Mouse (Mus musculus): ENCODE results near the gene Hnf4a.

The Hnf4a gene

DNA sequence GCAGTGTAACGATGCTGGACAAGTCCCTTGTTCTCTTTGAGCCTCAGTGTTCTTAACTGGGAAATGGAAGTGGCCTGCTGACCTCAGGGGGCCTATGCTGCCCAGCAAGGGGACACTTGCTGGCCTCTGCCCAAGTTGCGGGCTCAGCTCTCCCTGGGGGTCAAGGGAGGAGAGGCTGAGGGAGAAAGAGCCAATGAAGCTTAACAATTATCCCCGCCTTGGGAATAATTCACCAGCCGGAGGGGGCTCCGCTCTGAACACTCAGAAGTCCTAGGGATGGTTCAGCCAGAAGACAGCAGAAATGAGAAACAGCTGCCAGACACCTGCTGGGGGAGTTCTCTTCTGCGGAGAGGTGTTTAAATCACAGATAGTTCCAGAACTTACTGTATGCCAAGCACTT, 43.2 kb downstream of the Hnf4a start:
- DNase-seq (ENCODE audit: low spot score) = no peak

DNA sequence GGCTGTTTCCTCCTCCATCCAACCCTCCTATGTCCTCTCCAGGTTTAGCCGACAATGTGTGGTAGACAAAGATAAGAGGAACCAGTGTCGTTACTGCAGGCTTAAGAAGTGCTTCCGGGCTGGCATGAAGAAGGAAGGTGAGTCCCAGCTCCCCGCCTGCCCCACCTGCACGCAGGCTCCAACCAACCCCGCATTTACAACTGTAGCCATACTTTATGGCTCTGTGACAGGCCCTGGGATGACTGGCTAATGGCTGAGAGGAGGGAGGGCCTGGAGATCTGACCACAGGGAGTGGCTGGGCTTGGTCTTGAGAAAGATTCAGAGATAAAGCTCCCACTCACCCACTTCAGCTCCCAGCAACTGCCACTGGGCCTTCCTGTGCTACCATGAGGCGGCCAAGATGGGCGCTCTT, 45.9 kb downstream of the Hnf4a start:
- DNase-seq (ENCODE audit: low spot score) = no peak

DNA sequence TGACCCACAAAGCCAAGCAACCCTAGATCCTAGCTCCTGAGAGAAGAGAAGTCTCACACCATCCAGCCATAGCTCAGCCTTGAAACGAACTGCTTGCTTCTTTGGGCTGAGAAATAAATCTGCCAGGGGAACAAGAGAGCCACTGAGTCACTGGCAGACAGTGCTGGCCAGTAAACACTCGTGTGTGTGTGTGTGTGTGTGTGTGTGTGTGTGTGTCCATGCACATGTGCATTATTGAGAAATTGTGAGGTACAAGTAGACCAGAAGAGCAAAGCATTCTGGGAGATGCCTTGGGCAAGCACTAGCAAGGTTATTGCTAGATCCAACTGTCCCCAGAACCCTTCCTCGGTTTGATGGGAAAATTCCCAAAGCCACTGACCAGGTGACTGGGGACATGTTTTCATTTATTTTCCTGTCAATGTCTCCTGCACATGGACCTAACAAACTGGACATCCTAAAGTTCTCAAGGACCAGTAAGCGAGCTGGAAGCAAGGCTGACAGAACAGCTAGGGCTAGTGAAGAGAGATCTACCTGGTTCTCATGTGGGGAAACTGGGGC, 47.9 kb downstream of the Hnf4a start:
- no peak for DNase-seq (ENCODE audit: low spot score)

DNA sequence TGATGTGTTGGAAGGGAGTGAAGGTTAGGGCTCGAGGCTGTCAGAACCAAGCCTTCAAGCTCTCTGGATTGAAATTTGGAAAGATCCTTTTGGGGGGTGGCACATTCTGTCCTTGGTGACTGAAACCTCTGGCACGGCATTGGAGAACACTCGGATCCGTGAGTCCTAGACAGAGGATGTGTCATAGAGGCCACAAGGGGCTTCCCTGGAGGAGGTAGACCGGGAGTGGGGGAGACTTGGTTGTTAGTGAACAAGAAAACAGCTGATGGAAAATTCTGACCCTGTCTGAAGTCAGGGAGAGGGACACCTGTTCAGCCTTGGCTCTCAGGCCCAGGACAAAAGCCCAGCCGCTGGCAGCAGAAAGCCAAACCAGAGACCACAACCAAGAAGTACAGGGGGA, 48.4 kb downstream of the Hnf4a start:
- no peak for DNase-seq (ENCODE audit: low spot score)

DNA sequence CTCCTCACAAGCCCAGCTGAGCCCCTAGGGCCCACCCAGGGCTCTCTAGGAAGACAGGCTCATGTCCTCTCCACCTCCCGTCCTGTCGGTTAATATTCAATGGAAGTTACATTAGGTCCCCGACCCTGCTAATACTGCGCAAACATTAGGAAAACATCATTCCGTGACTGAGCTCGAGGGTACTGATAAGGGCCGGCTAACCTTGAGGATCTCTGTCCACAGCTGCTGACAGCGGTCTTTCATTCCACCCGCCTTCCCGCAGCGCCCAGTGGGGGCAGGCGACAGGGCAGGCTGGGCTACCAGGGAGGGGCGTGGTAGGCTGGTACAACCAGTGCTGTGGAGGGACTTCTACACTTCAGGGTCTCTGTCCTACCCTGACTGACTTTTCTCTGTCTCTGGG, 48.8 kb downstream of the Hnf4a start:
- no peak for DNase-seq (ENCODE audit: low spot score)

DNA sequence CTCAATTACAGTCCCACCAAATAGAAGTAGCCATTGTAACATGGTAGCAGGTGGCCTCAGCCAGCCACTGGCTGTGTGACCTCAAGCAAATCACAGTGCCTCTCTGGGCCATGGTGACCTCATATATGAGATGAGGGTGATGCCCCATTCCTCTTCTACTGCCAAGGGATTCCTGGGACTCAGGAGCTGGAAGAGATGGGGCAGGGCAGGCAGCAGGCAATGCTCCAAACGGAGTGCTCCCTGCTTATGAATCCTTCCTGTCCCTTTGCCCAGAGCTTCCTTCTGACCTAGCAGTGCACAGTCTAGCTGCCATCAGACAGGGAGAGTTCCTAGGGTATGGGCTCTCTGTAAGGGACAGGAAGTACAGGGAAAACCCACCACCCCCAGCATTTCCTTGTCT, 51.9 kb downstream of the Hnf4a start:
- DNase-seq (ENCODE audit: low spot score) = no peak

DNA sequence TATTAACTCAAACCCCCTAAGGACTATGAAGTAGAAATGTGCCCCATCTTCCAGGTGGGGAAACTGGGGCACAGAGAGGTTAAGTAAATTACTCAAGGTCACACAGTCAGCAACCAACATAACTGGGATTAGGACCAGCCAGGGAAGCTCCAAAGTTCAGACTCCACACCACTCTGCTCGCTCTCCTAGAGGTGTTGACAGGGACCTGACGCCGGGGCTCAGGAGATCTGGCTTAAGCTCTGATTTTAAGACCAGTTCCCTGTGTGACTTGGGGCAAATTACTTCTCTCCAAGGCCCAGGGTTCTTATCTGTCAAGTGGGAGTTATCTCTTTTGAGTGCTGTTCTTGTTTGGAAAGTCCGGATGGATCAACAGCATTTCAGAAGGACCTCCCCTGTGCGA, 52.6 kb downstream of the Hnf4a start:
- DNase-seq (ENCODE audit: low spot score) = no peak

DNA sequence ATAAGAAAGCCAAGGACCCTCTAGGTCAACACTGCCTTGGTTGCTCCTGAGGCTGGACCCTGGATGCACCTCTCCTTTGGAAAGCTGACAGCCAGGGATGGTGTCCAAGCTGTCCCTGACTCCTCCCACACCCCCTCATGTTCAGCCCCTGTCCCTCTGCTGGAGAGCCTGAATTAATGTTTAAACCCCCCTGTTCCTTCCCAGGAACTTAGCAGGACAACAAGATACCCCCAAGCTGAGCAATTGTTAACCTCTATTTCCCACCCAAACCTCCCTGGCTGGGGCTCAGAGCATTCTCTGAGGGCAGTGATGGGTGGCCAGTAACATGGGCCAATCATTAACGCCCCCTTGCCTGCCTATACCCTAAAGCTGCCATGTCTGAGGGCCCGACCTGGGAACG, 53.6 kb downstream of the Hnf4a start:
- no peak for DNase-seq (ENCODE audit: low spot score)

DNA sequence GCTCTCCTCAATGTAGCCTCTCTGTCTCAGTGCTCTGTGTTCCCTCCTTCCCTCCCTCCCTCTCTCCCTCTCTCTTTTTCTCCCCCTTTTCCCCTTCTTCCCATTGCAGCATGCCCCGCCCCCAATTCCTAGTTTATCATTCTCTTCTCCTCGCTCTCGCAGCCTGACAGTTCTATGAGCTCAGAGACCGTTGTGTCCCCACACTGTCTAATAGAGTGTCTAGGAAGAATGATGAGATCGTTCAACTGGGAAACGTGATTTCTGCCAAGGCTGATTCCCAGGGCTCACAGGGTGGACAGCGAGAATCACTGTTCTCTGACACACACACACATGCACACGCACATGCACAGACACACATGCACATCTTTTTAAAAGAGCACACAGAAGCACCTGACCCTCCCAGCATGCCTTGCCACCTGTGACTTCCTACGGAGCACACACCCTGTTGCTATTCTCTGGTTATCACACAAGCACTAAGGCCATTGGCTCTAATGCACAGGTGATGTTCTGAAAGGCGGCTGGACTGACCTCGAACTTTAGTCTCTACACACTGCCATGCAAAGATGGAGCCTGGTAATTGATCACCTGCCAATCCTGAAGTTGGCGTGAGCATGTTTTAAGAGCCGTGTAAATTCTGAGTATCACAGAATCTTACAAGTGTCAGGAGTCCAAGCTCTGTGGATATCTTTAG, 54.8 kb downstream of the Hnf4a start:
- no peak for DNase-seq (ENCODE audit: low spot score)

DNA sequence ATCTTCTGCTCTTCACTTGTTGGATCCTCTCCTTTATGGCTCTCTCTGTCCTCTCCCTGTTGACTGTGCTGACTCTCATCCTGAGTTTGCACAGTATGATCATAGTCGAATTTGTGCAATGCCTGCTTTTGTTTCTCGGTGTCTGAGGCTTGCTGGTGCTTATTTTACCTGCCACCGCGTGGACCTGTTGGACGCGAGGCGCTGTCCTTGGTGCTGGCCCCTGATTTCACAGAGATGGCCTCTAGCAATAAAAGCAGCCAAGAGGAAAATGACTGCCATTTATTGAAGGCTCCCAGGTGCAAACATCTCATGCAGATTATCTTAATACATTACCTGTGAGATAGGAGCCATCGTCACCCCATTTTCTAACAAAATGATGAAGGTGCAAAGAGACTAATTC, 58.0 kb downstream of the Hnf4a start:
- DNase-seq (ENCODE audit: low spot score) = no peak

DNA sequence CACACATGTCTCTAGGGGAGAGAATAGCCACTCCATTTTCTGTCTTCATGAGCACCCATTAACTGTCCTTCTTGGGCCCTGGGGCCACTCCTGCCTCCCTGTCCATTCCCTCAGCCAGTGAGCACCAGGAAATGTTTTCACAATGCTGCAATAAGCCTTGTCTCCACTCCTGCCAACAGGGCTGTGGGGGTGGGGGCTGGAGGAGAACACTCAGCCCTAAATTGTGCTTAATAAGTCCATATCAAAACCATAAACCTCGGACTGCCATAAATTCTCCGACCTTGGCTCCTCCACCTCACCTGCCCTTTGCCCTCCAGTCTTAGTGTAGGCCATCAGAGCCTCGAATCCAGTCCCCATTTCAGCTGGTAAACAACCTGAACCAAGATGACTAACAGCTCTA, 67.7 kb downstream of the Hnf4a start:
- peak; percentile 31 for DNase-seq (ENCODE audit: low spot score)

DNA sequence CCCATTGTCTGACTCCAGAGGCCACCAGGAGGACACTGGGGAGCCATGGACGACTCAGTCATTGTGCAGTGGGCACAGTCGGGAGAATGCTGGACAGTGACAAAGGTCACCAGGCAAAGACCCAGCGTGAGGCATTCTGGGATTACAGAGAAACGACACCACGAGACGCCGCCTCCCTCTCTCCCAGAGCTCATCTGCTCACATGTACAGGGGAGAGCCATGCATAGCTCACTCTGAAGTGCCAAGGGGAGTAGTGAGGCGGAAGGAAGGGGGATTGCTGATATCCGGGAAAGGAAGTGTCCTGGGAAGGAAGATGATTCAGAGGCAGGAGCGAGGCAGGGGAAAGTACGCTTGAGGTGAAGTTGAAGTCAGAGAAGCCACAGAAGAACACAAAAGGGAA, 68.6 kb downstream of the Hnf4a start:
- no peak for DNase-seq (ENCODE audit: low spot score)

DNA sequence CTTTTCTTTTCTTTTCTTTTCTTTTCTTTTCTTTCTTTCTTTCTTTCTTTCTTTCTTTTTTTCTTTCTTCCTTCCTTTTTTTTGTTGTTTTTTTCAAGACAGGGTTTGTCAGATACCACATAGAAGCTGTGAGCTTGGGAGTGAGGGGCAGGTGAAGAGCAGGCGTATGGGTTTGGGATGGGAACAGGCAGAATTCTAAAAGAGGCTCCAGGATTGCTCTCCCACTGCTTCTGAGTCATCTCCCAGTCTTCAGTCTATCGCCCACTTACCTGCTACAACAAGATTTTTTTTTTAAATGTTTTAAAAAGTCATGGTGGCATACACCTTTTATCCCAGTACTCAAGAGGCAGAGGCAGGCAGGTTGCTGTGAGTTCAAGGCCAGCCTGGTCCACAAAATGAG, 71.4 kb downstream of the Hnf4a start:
- DNase-seq (ENCODE audit: low spot score) = no peak

DNA sequence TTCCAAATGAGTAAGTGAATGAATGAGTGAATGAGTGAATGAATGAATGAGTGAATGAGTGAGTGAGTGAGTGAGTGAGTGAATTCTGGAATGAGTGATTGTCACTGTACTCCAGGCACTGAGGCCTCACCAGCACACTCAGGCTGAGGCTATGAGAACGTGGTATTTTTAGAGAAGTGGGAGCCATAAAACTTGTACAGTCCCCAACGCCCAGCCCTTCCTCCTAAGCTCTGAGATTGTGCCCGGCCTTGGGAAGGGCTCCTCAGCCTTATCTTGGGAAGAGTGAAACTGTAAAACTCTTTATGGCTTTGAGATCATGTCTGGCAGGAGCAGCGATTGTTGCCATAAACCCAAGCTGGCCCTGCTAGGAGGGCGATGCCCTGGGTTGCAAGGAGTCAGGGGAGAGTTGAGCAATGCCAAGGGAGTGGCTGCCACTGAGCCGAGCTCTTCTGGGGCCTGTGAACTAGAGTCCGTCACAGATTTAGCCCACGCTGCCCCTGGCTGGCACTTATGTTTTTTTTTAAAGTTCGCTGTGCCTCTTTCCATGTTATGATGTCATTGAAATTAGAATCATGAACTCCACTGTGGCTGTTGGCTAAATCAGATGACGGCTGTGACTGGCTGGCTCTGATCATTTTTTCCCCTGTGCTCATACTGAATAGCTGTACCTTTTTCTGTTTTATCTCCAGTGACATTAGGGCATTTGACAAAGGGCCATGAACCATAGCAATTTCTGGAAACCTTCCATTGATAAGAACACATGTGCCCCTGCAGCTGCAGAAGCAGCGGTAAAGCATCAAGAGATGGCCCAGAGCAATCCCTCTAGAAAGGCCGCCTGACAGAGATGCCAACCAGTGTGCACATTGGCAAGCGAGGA, 73.7 kb downstream of the Hnf4a start:
- peak; percentile 39 for DNase-seq (ENCODE audit: low spot score)

DNA sequence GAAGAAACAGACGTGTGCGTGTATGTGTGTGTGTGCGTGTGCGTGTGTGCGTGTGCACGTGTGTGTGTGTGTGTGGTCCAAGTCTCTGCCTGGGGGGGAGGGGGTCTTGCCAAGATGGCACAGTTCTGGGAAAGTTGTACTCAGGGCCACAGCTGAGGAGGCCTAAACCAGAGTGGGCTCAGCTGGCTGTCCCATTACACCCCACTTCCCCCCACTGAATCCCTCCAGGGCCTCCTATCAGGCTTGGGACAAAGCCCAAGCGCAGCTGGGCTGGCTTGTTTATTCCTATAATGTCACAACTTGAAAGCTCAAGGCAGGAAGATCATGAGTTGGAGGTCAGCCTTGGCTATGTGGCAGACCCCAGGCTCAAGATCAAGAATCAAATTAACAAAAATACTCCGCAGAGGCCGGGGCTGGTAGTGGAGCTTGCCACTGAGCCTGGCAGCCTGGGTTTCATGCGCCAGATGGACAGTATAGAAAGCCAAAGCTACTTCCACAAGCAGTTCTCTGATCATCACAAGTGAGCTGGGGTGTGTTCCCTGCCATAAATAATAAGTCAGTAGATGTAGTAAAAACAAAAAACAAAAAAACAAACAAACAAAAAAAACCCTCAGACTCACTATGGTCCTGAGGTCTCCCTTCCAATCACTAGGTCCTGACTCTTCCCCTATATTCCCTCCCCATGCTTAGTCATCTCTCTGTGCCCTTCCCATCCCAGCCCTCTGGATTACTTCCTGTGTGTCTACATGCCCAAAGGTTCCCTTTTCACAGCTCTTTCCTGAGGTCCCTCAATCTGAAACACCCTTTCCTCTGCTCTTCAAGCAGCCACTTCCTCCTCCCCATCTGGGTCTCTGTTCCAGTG, 76.8 kb downstream of the Hnf4a start:
- no peak for DNase-seq (ENCODE audit: low spot score)

DNA sequence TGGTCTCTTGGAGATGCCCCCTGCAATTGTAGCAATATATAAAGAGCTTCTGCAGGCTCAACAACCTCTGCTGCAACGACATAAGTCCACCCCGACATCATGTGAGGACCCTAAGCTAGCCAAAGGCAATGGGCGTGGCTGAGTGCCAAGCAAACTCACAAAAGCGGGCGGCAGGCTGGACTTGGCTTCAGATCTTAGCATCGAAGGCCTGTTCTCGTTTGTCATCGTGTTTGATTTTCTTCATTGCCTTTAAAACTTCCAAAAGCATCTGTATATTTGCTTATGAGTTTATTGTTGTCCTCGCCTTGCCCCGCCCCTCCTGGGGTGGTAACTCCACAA, 77.4 kb downstream of the Hnf4a start:
- DNase-seq (ENCODE audit: low spot score) = no peak

DNA sequence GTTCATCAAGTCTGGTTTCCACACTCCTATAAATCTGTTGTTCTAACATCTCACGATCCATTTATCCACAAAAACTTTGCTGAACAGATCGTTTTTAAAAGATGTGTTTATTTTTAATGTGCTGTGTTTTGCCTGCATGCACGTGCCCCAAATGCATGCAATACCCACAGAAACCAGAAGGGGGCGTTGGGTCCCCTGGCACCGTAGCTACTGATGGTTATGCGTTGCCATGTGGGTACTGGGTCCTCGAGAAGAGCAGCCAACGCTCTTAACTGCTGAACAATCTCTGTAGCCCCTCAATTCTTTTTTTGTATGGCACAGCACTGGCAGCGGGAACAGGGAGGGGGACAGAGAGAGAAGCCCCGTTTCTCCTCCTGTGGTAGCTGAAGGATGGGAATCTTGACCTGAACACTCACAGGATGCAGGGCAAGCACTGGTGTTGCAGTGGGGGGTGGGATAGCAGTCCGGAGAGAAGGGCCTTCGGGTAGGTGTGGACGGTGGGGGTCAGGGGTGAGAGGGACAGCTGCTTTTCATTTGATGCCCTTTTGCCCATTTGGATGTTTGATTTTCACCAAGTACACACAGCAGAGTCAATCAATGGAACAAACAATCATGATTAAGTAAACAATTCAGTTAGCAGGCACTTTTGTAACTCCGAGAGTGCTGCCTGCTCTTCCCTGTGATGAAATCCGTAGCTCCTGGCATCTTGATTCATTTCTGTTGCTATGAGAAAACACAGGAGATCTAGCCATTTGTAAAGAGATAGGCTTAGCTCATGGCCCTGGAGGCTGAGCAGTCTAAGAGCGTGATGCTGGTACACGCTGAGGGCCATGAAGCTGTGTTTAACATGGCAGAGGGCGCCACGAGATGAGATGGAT, 80.0 kb downstream of the Hnf4a start:
- DNase-seq (ENCODE audit: low spot score) = peak; percentile 46

DNA sequence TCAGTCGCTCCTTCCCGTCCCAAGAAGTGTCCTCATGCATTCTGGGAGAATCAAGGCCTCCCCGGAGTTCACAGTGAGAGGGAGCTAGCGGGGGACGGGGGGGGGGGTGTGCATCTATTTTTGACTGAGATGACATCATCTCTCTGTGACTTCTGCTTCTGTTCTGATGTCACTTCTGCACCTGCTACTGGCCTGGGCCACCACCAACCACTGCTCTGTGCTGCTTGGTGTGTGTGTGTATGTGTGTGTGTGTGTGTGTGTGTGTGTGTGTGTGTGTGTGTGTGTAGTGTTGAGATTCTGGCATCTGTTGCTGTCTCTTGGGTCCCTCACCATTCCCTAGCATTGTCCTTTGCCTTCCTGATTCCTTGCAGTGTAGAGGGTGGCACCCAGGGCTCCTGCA, 80.9 kb downstream of the Hnf4a start:
- DNase-seq (ENCODE audit: low spot score) = no peak

DNA sequence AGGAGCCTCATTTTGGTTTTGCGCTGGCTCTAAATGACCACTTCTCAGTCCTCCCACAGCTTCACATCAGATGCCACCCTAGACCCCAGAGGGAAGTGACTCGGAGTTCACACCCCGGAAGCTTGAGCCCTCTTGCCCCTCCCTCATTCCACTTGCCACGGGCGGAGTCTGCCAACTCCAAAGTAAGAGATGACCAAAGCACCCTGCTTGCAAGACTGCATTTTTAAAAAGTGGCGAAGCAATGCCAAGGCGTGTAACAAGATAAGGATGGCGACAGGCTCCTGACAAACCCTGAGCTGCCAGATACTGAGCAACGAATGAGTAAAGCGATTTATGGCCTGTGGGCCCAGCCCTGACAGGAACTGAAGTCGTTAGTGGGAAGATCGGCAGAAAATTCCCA, 83.6 kb downstream of the Hnf4a start:
- DNase-seq (ENCODE audit: low spot score) = no peak

DNA sequence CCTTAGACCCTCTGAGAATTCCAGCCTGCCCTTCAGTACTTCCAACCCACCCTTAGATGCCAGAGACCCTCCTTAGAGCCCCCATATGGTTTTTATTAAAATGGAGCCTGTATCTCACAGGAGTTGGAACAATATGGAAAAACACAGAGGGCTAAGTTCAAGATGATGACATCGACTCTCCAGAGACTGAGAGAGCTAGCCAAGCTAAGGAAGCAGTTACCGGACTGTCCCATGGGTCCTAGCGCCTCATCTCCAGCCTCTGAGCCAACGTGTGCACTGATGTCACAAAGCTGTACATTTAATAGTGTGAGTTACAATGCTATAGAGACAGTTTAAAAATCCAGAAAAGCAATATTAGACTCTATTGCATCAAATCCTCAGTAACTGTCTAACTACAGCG, 84.4 kb downstream of the Hnf4a start:
- DNase-seq (ENCODE audit: low spot score) = no peak

DNA sequence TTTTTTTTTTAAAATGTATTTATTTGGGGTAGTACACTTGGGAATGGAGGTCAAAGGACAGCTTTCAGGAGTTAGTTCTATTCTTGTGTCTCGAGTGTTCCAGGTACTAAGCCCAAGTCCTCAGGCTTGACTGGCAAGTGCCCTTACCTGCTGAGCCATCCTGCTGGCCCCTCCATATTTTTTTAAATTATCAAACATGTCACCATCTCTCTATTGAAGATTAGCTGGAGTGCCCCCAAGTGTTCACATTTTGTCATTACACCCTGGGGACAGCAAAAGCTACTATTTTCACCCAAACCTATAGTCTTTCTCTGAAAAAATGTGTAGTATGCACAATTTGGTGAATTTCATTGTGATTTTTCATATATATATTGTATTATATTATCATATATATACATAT, 85.5 kb downstream of the Hnf4a start:
- no peak for DNase-seq (ENCODE audit: low spot score)

All from testis, postnatal 14 days (tissue).